Mouse (Mus musculus) kidney, adult 2 months (tissue): ENCODE data around the gene Zbtb8os. TPM values are rescaled to one million over a fixed set of nuclear protein-coding genes. Genes with fewer than 3 reads are reported as not detected.

Source experiments
- DNase-seq: peaks from one replicate; pipeline ENCODE4 v3.0.0; 2021
- H3K27ac ChIP-seq: fragments of 200-500 bp; 2 replicates; pipeline ENCODE4 v1.5.1; 2012; ENCODE audit warnings: low read depth, low read length, control low read depth, inconsistent platforms; ENCODE audit not compliant: insufficient read depth
- H3K27me3 ChIP-seq: fragments of 200-500 bp; replicated peaks from 2 replicates; pipeline ENCODE4 v1.6.1; 2012; ENCODE audit warnings: mild to moderate bottlenecking, moderate library complexity, low read length, inconsistent platforms; ENCODE audit not compliant: control insufficient read depth, insufficient read depth
- H3K36me3 ChIP-seq: fragments of 200-500 bp; 2 replicates; pipeline ENCODE4 v1.6.1; 2012; ENCODE audit warnings: mild to moderate bottlenecking, moderate library complexity, low read length, inconsistent platforms; ENCODE audit not compliant: control insufficient read depth, insufficient read depth
- H3K4me1 ChIP-seq: fragments of 200-500 bp; 2 replicates; pipeline ENCODE4 v1.6.1; 2011; ENCODE audit warnings: low read length; ENCODE audit not compliant: control insufficient read depth, insufficient read depth
- H3K4me3 ChIP-seq: fragments of 200-500 bp; 2 replicates; pipeline ENCODE4 v1.5.1; 2011; ENCODE audit warnings: mild to moderate bottlenecking, low read depth, low read length, control low read depth; ENCODE audit not compliant: insufficient read depth
- CTCF ChIP-seq: fragments of 200-500 bp; conservative IDR thresholded peaks from 2 replicates; pipeline ENCODE4 v1.5.1; 2011; ENCODE audit warnings: low read depth, mild to moderate bottlenecking, control low read depth, low read length, moderate library complexity, mixed read lengths; ENCODE audit not compliant: insufficient read depth, insufficient read length
- POLR2A ChIP-seq: fragments of 200-500 bp; IDR thresholded peaks from one replicate; pipeline ENCODE4 v1.6.1; 2011; ENCODE audit warnings: low read depth, low read length, control low read depth
- WGBS: fragments of 180-500 bp; shearing (Covaris S2); methylation state at CpG from one replicate; pipeline ENCODE4 v1.1.7; 2018; 5-methylcytosine and 5-hydroxymethylcytosine counted together
- polyA plus RNA-seq: library from polyadenylated mRNA; depleted of rRNA; stranded (reverse); fragments of >200 nt; gene quantifications from 2 replicates; pipeline ENCODE4 v1.2.3, GENCODE M21; 2012

Gene Zbtb8os
- polyA plus RNA-seq, 1 experiment, result 32.1 TPM

DNA sequence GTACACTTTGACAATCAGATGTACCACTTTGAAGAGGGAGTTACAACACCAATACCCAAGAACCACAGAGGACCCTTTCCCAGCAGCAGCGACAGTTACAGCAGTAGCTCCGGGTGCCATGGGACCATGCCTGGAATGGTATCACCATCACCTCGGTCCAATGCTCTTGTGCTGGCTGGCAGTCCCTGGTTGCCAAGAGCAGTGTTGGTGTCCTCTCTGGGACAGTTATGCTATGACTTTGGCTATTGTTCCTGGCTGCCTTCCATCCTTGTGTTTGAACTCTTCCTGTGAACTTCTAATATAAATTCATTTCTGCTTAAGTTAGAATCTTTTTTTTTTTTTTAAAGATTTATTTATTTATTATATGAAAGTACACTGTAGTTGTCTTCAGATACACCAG, 48.1 kb downstream of the Zbtb8os start:
- DNase-seq, result peak; percentile 35
- H3K36me3 ChIP-seq, result no peaks in the 10 kb centered on the region
- no peaks in the 10 kb centered on the region for H3K27me3 ChIP-seq
- TF ChIP-seq CTCF (no peak), POLR2A (no peak)
- no peak overlapping the region for H3K27ac ChIP-seq
- H3K4me1 ChIP-seq, result no peaks in the 10 kb centered on the region
- H3K4me3 ChIP-seq, result peak overlapping the region; percentile 1; the same call in 1 of the 2 replicates
- WGBS, result 78% methylated on average over 3 of the region's 3 CpGs

DNA sequence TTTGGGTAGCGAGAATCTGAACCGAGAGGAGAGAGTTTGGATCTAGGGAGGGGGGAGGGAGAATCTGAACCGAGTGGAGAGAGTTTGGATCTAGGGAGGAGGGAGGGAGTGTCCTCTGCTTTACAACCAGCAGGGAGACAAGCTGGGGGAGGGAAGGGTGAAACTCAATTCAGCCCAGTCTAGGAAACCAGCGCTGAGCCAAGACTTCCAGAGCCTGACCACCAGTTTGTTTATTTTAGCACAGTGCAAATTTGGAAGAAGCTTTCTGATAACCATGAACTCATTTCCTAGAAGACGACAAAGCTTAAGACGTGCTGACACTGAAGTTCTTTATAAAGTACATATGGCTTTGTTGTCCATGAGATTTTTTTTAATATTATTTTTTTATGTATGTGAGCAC, 48.9 kb downstream of the Zbtb8os start:
- no peak overlapping the region for H3K4me3 ChIP-seq
- no peaks in the 10 kb centered on the region for H3K4me1 ChIP-seq
- WGBS, result 40% methylated on average over 6 of the region's 6 CpGs
- no peak for TF ChIP-seq CTCF
- TF ChIP-seq POLR2A, result no peak
- no peak overlapping the region for H3K27ac ChIP-seq
- no peaks in the 10 kb centered on the region for H3K27me3 ChIP-seq
- peak; percentile 66 for DNase-seq
- H3K36me3 ChIP-seq, result no peaks in the 10 kb centered on the region

DNA sequence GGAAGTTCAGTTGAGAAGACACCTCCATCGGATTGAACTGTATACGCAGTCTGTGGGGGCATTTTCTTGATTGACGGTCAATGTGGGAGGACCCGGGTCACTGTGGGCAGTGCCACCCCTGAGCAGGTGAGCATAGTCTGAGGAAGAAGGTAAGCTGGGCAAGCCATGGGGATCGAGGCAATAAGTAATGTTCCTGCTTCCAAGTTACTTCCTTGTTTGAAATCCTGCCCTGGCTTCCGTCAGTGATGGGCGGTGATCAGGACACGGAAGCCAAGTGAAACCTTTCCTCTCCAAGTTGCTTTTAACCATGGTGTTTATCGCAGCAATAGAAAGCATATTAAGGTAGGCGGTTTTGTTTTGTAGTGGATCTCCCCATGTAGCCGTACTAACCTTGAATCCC, 50.2 kb downstream of the Zbtb8os start:
- Histone ChIP-seq H3K27ac (peak overlapping the region; percentile 11; the same call in 1 of the 2 replicates), H3K36me3 (no peaks in the 10 kb centered on the region), H3K4me3 (no peak overlapping the region), H3K4me1 (no peaks in the 10 kb centered on the region), H3K27me3 (no peaks in the 10 kb centered on the region)
- TF ChIP-seq POLR2A (no peak), CTCF (no peak)
- DNase-seq, result no peak
- WGBS, result 72% methylated on average over 11 of the region's 11 CpGs

DNA sequence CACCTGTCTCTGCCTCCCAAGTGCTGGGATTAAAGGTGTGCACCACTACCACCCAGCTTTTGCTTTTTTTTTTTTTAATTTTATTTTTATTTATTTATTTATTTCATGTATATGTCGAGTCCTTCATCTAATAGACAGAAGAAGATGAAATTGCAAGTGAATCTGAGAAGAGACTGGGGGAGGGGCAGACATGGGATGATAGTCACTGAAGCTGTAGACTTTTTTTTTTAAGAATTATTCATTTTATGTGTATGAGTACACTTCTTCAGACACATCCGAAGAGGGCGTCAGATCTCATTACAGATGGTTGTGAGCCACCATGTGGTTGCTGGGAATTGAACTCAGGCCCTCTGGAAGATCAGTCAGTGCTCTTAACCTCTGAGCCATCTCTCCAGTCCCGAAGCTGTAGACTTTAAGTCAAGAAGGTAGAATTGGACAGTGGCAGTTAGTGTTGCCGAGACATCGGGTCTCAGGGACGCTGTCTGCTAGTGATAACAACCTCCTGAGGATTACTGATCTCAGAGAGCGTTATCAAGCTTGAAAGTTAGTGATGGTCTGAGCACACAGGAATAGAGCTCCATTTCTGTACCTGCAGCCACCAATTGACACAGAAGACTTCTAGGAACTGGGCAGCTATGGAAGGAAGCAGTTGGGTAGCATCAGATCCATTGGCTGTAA, 50.9 kb downstream of the Zbtb8os start:
- no peak for TF ChIP-seq CTCF
- no peak for TF ChIP-seq POLR2A

DNA sequence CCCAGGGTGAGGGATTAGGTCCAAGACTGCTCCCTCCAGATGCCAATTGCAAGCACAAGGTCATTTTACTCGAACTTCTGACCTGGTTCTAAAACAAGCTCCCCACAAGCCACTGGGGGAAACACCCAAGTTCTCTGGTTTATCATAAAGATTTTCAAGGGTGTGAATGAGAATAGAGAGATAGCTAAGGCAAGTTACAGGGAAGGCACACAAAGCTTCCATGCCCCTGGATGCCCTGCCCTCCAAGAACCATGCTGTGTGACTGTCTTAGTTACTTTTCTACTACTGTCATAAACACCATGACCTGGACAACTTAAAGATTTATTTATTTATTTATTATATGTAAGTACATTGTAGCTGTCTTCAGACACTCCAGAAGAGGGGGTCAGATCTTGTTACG, 51.5 kb downstream of the Zbtb8os start:
- WGBS, result 69% methylated on average over 2 of the region's 2 CpGs
- no peak for DNase-seq
- H3K27me3 ChIP-seq, result no peaks in the 10 kb centered on the region
- no peak overlapping the region for H3K4me3 ChIP-seq
- no peak overlapping the region for H3K27ac ChIP-seq
- H3K36me3 ChIP-seq, result no peaks in the 10 kb centered on the region
- no peaks in the 10 kb centered on the region for H3K4me1 ChIP-seq
- no peak for TF ChIP-seq POLR2A
- TF ChIP-seq CTCF, result no peak

More for the DNA sequence above, 50.9 kb downstream of the Zbtb8os start:
- Histone ChIP-seq H3K27ac (no peak overlapping the region), H3K4me3 (no peak overlapping the region), H3K4me1 (no peaks in the 10 kb centered on the region), H3K27me3 (no peaks in the 10 kb centered on the region), H3K36me3 (no peaks in the 10 kb centered on the region)
- WGBS, result 91% methylated on average over 8 of the region's 8 CpGs
- DNase-seq, result no peak

DNA sequence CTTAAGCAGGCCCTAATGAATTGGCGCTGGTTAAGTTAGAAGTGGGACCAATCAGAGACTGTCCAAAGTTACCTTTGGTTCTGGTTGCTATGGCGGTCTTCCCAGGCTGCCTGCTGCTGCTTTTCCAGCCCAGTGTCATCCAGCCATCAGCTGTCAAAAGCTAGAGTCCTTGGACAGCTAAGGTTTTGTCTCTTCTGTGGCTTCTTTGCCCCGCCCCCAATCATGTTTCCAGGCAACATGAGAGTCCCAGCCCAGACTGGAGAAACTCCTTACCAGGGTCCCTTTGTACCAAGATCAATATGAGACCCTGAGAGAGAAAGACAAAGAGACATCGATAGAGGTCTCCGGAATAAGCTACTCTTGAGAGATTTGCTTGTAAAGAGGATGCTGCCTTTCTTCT, 52.9 kb downstream of the Zbtb8os start:
- H3K27me3 ChIP-seq, result no peaks in the 10 kb centered on the region
- H3K4me1 ChIP-seq, result no peaks in the 10 kb centered on the region
- DNase-seq, result no peak
- H3K36me3 ChIP-seq, result no peaks in the 10 kb centered on the region
- H3K4me3 ChIP-seq, result no peak overlapping the region
- TF ChIP-seq POLR2A, result no peak
- no peak for TF ChIP-seq CTCF
- WGBS, result 95% methylated on average over 5 of the region's 5 CpGs
- H3K27ac ChIP-seq, result no peak overlapping the region

DNA sequence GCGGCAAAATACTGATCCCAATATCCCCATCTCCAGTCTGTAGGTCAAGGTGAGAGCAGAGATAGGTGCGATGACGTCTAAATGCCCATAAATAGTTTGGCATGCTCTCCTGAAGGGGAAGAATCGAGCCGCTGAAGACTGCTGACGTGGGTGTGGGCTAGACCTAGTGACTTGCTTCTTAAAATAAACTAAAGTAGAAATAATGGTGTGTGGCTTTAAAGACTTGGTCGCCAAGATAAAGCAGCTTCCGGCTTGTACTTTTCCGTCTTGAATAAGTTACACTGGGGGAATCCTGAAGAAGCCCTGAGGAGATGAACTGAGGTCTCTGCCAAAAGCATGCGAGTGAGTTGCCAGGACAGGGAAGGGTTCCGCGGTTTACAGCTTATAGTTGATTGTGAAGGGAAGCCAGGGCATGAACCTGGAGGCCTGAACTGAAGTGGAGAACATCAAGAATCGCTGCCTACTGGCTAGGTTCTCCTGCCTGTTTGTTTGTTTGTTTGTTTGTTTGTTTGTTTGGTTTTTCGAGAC, 54.8 kb downstream of the Zbtb8os start:
- no peak overlapping the region for H3K27ac ChIP-seq
- no peaks in the 10 kb centered on the region for H3K4me1 ChIP-seq
- H3K36me3 ChIP-seq, result no peaks in the 10 kb centered on the region
- no peak for TF ChIP-seq CTCF
- TF ChIP-seq POLR2A, result no peak
- 75% methylated on average over 14 of the region's 14 CpGs for WGBS
- no peak overlapping the region for H3K4me3 ChIP-seq
- DNase-seq, result peak; percentile 25
- no peaks in the 10 kb centered on the region for H3K27me3 ChIP-seq
